Mouse (Mus musculus) C2C12 (cell line): ENCODE measurements at regions not wholly inside any gene's neighbourhood (a gene's known extent, or its start where the extent isn't known, plus 50 kb on each side); places are given as distances from the start of the nearest gene placed in this dataset.

Experiments used
- H3K27me3 ChIP-seq: one replicate; pipeline ENCODE4 v1.6.1; 2011; ENCODE audit not compliant: control insufficient read depth, insufficient read depth, insufficient read length
- H3K36me3 ChIP-seq: one replicate; pipeline ENCODE4 v1.6.1; 2011; ENCODE audit not compliant: control insufficient read depth, insufficient read depth
- H3K4me3 ChIP-seq: one replicate; pipeline ENCODE4 v1.5.1; 2011; ENCODE audit warnings: mild to moderate bottlenecking, control low read depth; ENCODE audit not compliant: poor library complexity, insufficient read depth, severe bottlenecking
- H3K79me2 ChIP-seq: one replicate; pipeline ENCODE4 v1.6.1; 2011; ENCODE audit not compliant: control insufficient read depth, insufficient read depth
- H3K79me3 ChIP-seq: one replicate; pipeline ENCODE4 v1.6.1; 2011; ENCODE audit warnings: low read depth, control low read depth
- H3ac ChIP-seq: one replicate; pipeline ENCODE3; 2011; ENCODE audit warnings: low read depth; ENCODE audit not compliant: control insufficient read depth, insufficient read length
- CEBPB ChIP-seq: IDR thresholded peaks from one replicate; pipeline ENCODE4 v1.6.1; 2011; ENCODE audit warnings: low read depth, mild to moderate bottlenecking, control low read depth, moderate library complexity
- CTCF ChIP-seq: IDR thresholded peaks from one replicate; pipeline ENCODE4 v1.5.1; 2011; ENCODE audit not compliant: control insufficient read depth, insufficient read depth, insufficient read length
- FOSL1 ChIP-seq: IDR thresholded peaks from one replicate; pipeline ENCODE4 v1.8.0; 2011; ENCODE audit warnings: mild to moderate bottlenecking, low read length; ENCODE audit not compliant: poor library complexity, insufficient read depth, severe bottlenecking
- MAX ChIP-seq: IDR thresholded peaks from one replicate; pipeline ENCODE4 v1.6.1; 2011; ENCODE audit warnings: mild to moderate bottlenecking, control low read depth
- MYOD1 ChIP-seq: IDR thresholded peaks from one replicate; pipeline ENCODE4 v1.6.1; 2011; ENCODE audit warnings: low read depth; ENCODE audit not compliant: control insufficient read depth, insufficient read length
- MYOG ChIP-seq: IDR thresholded peaks from one replicate; pipeline ENCODE4 v1.6.1; 2011; ENCODE audit not compliant: control insufficient read depth, insufficient read length; ENCODE audit errors: extremely low read depth
- USF1 ChIP-seq: IDR thresholded peaks from one replicate; pipeline ENCODE4 v1.6.1; 2011; ENCODE audit warnings: low read depth, mild to moderate bottlenecking, control low read depth, moderate library complexity

GRCm38 (mm10) chr13:115652935-115653334 is 551.2 kb upstream of the Itga1 start:
- H3ac ChIP-seq = no peak overlapping the region
- no peaks in the 10 kb centered on the region for H3K79me2 ChIP-seq
- no peaks in the 10 kb centered on the region for H3K36me3 ChIP-seq
- no peak overlapping the region for H3K4me3 ChIP-seq
- no peak for TF ChIP-seq CEBPB
- no peak for TF ChIP-seq FOSL1
- TF ChIP-seq USF1 = no peak
- no peak for TF ChIP-seq MAX
- no peak for TF ChIP-seq MYOG
- no peak for TF ChIP-seq MYOD1
- no peaks in the 10 kb centered on the region for H3K27me3 ChIP-seq
- H3K79me3 ChIP-seq = no peaks in the 10 kb centered on the region

- TF ChIP-seq MAX (no peak), CTCF (no peak), MYOD1 (no peak), CEBPB (no peak), MYOG (no peak), USF1 (no peak), FOSL1 (no peak)
- H3K79me3 ChIP-seq = no peaks in the 10 kb centered on the region
- H3ac ChIP-seq = no peak overlapping the region
- no peaks in the 10 kb centered on the region for H3K79me2 ChIP-seq
- no peaks in the 10 kb centered on the region for H3K27me3 ChIP-seq
- H3K4me3 ChIP-seq = no peak overlapping the region
- no peaks in the 10 kb centered on the region for H3K36me3 ChIP-seq
These were observed 550.6 kb upstream of the Itga1 start for GRCm38 (mm10) chr13:115652352-115652751.

- no peak overlapping the region for H3K4me3 ChIP-seq
These were observed 529.8 kb upstream of the Itga1 start for GRCm38 (mm10) chr13:115631410-115632105.

GRCm38 (mm10) chr13:115630603-115631002 is 528.8 kb upstream of the Itga1 start:
- Histone ChIP-seq H3K27me3 (no peaks in the 10 kb centered on the region), H3ac (no peak overlapping the region), H3K36me3 (no peaks in the 10 kb centered on the region), H3K79me2 (no peaks in the 10 kb centered on the region), H3K4me3 (no peak overlapping the region), H3K79me3 (no peaks in the 10 kb centered on the region)
- TF ChIP-seq MYOD1 (no peak), CTCF (no peak), CEBPB (no peak), USF1 (no peak), MYOG (no peak)

More at GRCm38 (mm10) chr13:115631410-115632105, 529.8 kb upstream of the Itga1 start:
- no peaks in the 10 kb centered on the region for H3K27me3 ChIP-seq
- no peaks in the 10 kb centered on the region for H3K79me3 ChIP-seq
- H3K36me3 ChIP-seq = no peaks in the 10 kb centered on the region
- TF ChIP-seq CEBPB (no peak), MYOD1 (no peak), MYOG (no peak), CTCF (no peak), MAX (no peak), USF1 (no peak), FOSL1 (no peak)
- no peak overlapping the region for H3ac ChIP-seq
- H3K79me2 ChIP-seq = no peaks in the 10 kb centered on the region

- Histone ChIP-seq H3K27me3 (no peaks in the 10 kb centered on the region), H3K79me2 (no peaks in the 10 kb centered on the region), H3ac (no peak overlapping the region), H3K36me3 (no peaks in the 10 kb centered on the region), H3K79me3 (no peaks in the 10 kb centered on the region), H3K4me3 (no peak overlapping the region)
- TF ChIP-seq FOSL1 = no peak
- TF ChIP-seq MYOD1 = no peak
- TF ChIP-seq MAX = no peak
- TF ChIP-seq CTCF = no peak
- no peak for TF ChIP-seq MYOG
These were observed 511.4 kb upstream of the Itga1 start for GRCm38 (mm10) chr13:115613174-115613573.

DNA sequence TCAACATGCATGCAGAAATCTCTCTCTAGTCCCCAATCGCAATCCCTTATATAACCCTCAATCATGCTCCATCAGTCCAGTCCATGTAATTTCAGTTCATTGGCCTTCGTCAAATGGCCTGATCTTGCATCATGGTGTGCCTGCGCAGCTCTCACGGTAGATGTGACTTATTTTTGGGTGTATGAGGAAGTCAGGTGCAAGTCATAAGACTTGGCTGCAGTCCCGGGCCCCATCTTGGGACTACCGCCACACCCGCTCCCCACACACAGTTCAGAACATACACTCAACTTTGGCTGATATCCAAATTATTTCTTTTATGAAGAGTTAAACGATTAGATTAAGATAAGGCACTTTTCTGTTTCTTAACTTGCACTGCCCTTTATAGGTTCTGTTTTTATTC is 504.7 kb upstream of the Itga1 start:
- TF ChIP-seq MAX = no peak
- no peak for TF ChIP-seq CEBPB
- TF ChIP-seq MYOG = no peak
- no peak for TF ChIP-seq MYOD1
- no peak for TF ChIP-seq CTCF
- TF ChIP-seq USF1 = no peak
- no peak for TF ChIP-seq FOSL1
- Histone ChIP-seq H3K79me2 (no peaks in the 10 kb centered on the region), H3K4me3 (no peak overlapping the region)

More for the DNA sequence above, 504.7 kb upstream of the Itga1 start:
- H3K27me3 ChIP-seq = no peaks in the 10 kb centered on the region
- no peak overlapping the region for H3ac ChIP-seq
- no peaks in the 10 kb centered on the region for H3K36me3 ChIP-seq
- H3K79me3 ChIP-seq = no peaks in the 10 kb centered on the region
